Mouse (Mus musculus): ENCODE results near the gene Camk1g. TPM values are rescaled to one million over a fixed set of nuclear protein-coding genes. Genes with fewer than 3 reads are reported as not detected.
A peak's percentile ranks its signal among the peaks of the same experiment; 100 is the strongest.

The Camk1g gene
- total RNA-seq (2021), result 10 to 100 TPM; 36.9 to 51.0 TPM

- peak in 1 of 2 experiments; percentile 84 for DNase-seq (ENCODE audit: low spot score in 2 of 2)
- intact Hi-C loops (cut with DNase I), result no loop called here
These were observed at the start of gene Camk1g for GRCm38 (mm10) chr1:193370096-193370495. TSS of gene Camk1g (minus strand) at chr1:193370298.

GRCm38 (mm10) chr1:193419168-193419567 is 49.1 kb upstream of the Camk1g start:
- DNase-seq (ENCODE audit: low spot score in 2 of 2), result no peak
- intact Hi-C loops (cut with DNase I), result no loop called here

GRCm38 (mm10) chr1:193418656-193419055 is 48.6 kb upstream of the Camk1g start:
- intact Hi-C loops (cut with DNase I), result no loop called here

GRCm38 (mm10) chr1:193414067-193414466 is 44.0 kb upstream of the Camk1g start:
- intact Hi-C loops (cut with DNase I), result no loop called here
- no peak for DNase-seq (ENCODE audit: low spot score in 2 of 2)

More at GRCm38 (mm10) chr1:193418656-193419055, 48.6 kb upstream of the Camk1g start:
- DNase-seq (ENCODE audit: low spot score in 2 of 2), result no peak

DNA sequence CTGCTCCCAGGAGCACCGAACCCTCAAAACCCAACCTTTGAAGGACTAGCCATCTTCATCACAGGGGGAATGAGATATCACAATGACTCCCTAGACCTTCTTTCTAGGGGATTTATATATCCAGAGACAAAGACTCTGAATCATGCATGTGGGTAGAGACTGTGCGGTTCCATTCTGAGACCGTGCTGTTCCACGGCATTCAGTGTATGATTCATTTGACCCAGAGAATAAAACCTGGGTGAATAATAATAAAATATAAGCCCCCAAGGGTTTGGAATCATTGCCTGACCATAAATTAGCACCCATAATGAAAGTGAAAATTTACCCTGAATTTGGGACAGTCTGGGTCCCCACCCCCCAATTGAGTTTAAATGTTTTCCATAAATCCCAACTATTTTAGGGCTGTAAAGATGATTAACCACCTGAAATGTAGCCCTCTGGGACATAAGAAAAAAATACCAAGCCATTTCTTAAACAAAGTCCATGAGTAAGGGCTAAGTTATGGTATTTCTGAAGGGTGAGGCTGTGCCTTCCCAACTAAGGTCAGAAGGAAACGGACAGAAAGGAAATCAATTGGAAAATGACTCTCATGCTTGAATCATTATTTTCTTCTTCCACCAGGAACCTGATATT is 43.4 kb upstream of the Camk1g start:
- intact Hi-C loops (cut with DNase I), result no loop called here
- no peak for DNase-seq (ENCODE audit: low spot score in 2 of 2)

DNA sequence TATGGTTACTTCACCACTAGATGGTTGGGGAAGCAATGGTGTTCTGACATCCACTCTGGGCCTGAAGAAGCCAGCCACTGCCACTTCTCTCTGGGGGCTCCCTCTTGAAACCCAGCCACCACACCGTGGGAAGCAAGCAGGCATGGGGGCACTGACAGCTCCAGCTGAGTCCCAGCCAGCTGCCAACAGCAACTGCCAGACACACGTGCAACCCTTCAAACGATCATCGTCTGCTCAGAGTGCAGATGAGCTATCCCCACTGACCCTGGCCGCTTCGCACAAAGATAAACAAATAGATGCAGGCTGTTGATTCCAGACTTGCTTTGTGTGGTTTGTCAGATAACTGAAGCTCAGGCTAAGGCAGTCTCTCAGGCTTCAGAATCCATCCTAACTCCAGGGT is 37.4 kb upstream of the Camk1g start:
- DNase-seq (ENCODE audit: low spot score in 2 of 2), result no peak
- intact Hi-C loops (cut with DNase I), result no loop called here

GRCm38 (mm10) chr1:193406059-193406642 is 36.1 kb upstream of the Camk1g start:
- DNase-seq (ENCODE audit: low spot score in 2 of 2), result no peak
- intact Hi-C loops (cut with DNase I), result no loop called here

GRCm38 (mm10) chr1:193401695-193402094 is 31.6 kb upstream of the Camk1g start:
- intact Hi-C loops (cut with DNase I), result no loop called here
- DNase-seq (ENCODE audit: low spot score in 2 of 2), result no peak

- intact Hi-C loops (cut with DNase I), result no loop called here
- DNase-seq (ENCODE audit: low spot score in 2 of 2), result no peak
These were observed 30.2 kb upstream of the Camk1g start for GRCm38 (mm10) chr1:193400348-193400747.

- intact Hi-C loops (cut with DNase I), result no loop called here
- no peak for DNase-seq (ENCODE audit: low spot score in 2 of 2)
These were observed 28.8 kb upstream of the Camk1g start for GRCm38 (mm10) chr1:193398728-193399437.

- no peak for DNase-seq (ENCODE audit: low spot score in 2 of 2)
- intact Hi-C loops (cut with DNase I), result no loop called here
These were observed 27.0 kb upstream of the Camk1g start for GRCm38 (mm10) chr1:193397109-193397508.

- intact Hi-C loops (cut with DNase I), result no loop called here
- no peak for DNase-seq (ENCODE audit: low spot score in 2 of 2)
These were observed 22.2 kb upstream of the Camk1g start for GRCm38 (mm10) chr1:193392266-193392665.

GRCm38 (mm10) chr1:193390004-193390403 is 19.9 kb upstream of the Camk1g start:
- intact Hi-C loops (cut with DNase I), result no loop called here
- no peak for DNase-seq (ENCODE audit: low spot score in 2 of 2)

DNA sequence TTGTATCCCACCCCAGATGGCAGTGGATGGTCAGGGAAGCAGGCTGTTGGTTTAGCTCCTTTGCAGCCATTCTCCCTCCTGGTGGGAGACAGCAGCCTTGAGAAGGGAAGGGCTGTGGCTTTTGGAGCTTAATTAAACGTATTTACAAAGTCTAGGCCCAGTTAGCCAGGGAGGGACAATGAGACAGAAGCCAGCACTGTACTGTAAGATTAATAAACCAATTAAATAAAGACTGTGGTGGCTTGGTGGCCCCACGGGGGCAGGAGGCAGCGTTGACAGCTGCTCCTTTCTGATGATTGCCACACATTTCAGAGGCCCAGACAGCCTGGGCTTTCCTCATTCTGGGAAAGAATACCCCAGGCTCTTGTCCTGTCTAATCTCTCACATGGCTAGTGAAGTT is 19.4 kb upstream of the Camk1g start:
- intact Hi-C loops (cut with DNase I), result loop anchor here (5.0 to 10.0 kb wide), 4 partner anchors 53 to 1228 kb away; partner anchors contain the start of gene Plxna2

GRCm38 (mm10) chr1:193387241-193387640 is 17.1 kb upstream of the Camk1g start:
- intact Hi-C loops (cut with DNase I), result loop anchor here (5.0 to 10.0 kb wide), 4 partner anchors 55 to 1230 kb away; partner anchors contain the start of gene Plxna2
- no peak for DNase-seq (ENCODE audit: low spot score in 2 of 2)

More for the DNA sequence above, 19.4 kb upstream of the Camk1g start:
- no peak for DNase-seq (ENCODE audit: low spot score in 2 of 2)

GRCm38 (mm10) chr1:193386136-193386535 is 16.0 kb upstream of the Camk1g start:
- peak; percentile 84 to 85 for DNase-seq (ENCODE audit: low spot score in 2 of 2)
- intact Hi-C loops (cut with DNase I), result loop anchor here (5.0 to 10.0 kb wide), 4 partner anchors 56 to 1231 kb away; partner anchors contain the start of gene Plxna2

DNA sequence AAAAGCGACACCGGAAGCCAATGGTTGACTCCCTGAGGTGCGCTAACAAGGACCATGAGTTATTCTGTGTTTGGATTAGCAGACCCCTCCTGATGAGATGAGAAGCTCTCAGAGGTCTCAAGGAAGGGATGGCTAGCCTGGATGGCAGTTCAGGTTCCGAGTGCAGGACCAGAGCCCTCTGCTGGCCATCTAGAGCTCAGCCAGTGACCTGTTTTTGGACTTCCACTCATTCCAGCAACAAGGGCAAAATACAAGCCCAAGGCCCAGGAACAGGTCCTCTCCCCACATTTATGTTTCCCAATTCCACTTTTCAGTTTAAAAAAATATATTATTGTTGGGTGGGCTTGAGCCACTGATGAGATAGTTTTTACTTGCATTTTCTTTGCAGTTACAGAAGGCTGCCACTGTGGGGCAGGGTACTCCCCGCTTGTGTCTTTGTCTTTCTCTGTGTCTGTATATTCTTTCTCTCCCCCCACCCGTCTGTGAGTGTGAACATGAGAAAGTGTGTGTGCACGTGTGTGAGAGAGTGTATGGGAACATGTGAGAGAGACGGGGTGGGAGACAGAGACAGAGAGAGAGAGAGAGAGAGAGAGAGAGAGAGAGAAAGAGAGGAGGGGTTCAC is 12.9 kb upstream of the Camk1g start:
- peak; percentile 53 to 54 for DNase-seq (ENCODE audit: low spot score in 2 of 2)
- intact Hi-C loops (cut with DNase I), result loop anchor here (2.0 to 10.0 kb wide), 2 partner anchors 174 to 842 kb away; no protein-coding TSS in a partner anchor

DNA sequence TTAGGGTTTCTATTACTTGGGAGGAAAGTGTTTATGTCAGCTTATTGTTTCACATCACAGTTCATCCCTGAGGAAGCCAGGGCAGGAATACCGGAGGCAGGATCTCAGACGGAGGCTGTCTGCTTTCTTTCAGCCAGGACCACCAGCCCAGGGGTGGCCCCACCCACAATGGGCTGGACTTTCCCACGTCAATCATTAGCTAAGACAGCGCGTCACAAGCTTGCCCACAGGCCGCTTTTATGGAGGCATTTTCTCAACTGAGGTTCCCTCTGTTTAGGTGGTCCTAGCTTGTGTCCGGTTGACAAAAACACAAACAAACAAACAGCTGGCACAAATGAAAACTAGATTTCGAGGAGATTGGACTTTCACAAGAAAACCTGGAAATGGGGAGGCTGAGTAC is 12.3 kb upstream of the Camk1g start:
- no peak for DNase-seq (ENCODE audit: low spot score in 2 of 2)
- intact Hi-C loops (cut with DNase I), result loop anchor here (2.0 to 10.0 kb wide), 2 partner anchors 174 to 842 kb away; no protein-coding TSS in a partner anchor

GRCm38 (mm10) chr1:193381597-193382404 is 11.7 kb upstream of the Camk1g start:
- DNase-seq (ENCODE audit: low spot score in 2 of 2), result peak; percentile 56 to 77
- intact Hi-C loops (cut with DNase I), result loop anchor here (2.0 to 10.0 kb wide), 2 partner anchors 173 to 843 kb away; no protein-coding TSS in a partner anchor

Data from left cerebral cortex, postnatal 25 days (tissue).